Mouse (Mus musculus): ENCODE measurements around the gene Sf3a2. TPM values are rescaled to one million over a fixed set of nuclear protein-coding genes. Genes with fewer than 3 reads are reported as not detected.

Gene Sf3a2
- polyA plus RNA-seq (2016; fragmentation: Nextera tagmentation; extraction: Ambion mirVana), result 51.2 and 58.3 TPM in 2 replicates

DNA sequence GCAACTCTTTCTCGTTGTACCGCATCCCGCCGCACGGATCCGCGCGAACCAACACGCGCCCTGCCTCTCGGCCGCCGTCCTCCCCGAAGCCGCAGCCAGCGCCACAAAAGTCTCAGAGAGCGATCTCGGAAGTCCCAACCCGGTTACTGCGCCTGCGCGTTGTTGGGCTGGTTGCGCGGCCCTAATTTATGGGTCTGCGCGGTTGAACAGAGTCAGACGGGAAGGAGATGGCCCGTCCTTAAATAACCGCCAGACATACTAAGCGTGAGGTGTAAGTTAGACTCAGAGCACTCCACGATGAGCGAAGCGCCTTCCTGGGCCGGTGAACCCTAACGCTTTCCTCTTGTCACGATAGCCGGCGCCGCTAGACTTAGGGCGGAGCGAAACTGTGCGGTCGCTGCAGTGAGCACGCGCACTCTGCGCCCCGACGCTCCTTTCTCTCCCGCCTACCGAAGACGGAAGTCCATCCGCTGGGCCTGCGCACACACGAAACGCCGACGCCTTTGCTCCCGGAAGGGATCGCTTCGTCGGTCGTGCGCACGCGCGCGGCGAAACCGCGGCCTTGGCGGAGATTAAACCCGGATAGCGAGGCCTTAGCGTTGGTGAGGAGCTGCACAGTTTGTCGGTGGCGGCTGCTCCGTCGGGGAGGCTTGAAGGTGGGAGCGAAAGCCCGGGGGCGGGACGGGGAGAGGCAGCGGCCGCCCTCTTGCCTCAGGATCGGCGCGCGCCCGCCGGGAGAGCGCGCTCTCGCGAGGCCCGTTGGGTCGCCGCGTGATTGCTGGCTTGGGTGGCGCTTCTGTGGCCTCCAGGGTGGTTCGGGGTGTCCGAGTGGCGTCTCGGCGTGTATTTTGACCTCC lies at the start of gene Sf3a2, which contains the start of gene Plekhj1:
Gene Sf3a2, plus strand, starts transcription at position 49 of the 857 bp plus-strand sequence.
Gene Plekhj1, minus strand, starts transcription at position 477 of the 857 bp plus-strand sequence.
- peaks cover 66% of the 10 kb centered on the region for H3K36me3 ChIP-seq

GRCm38 (mm10) chr10:80748609-80749008 lies 49.4 kb upstream of the Sf3a2 start:
- 9% methylated on average over 6 of the region's 6 CpGs for WGBS
- H3K4me2 ChIP-seq, result no peak overlapping the region
- H3K27me3 ChIP-seq (replicated peaks), result no peaks in the 10 kb centered on the region
- H3K27ac ChIP-seq (ENCODE audit: poor library complexity, severe bottlenecking), result no peak overlapping the region
- ATAC-seq (ENCODE audit: insufficient number of reproducible peaks, low FRiP score), result no peak
- no peaks in the 10 kb centered on the region for H3K9me3 ChIP-seq (replicated peaks)
- H3K36me3 ChIP-seq, result no peaks in the 10 kb centered on the region
- H3K4me1 ChIP-seq (replicated peaks), result peaks cover 35% of the 10 kb centered on the region
- no peak overlapping the region for H3K4me3 ChIP-seq
- H3K9ac ChIP-seq, result no peak overlapping the region

More for the DNA sequence above, at the start of gene Sf3a2, which contains the start of gene Plekhj1:
- H3K27me3 ChIP-seq (replicated peaks), result no peaks in the 10 kb centered on the region
- H3K27ac ChIP-seq (ENCODE audit: poor library complexity, severe bottlenecking), result peak within 1 kb of the TSS; percentile 94
- peak within 1 kb of the TSS; percentile 93 for H3K4me2 ChIP-seq
- peak within 1 kb of the TSS; percentile 87 for H3K4me3 ChIP-seq
- WGBS, result under 1% methylated on average over 101 of the region's 104 CpGs
- peaks cover 27% of the 10 kb centered on the region for H3K4me1 ChIP-seq (replicated peaks)
- H3K9ac ChIP-seq, result peak within 1 kb of the TSS; percentile 96
- peak; percentile 90 for ATAC-seq (ENCODE audit: insufficient number of reproducible peaks, low FRiP score)
- H3K9me3 ChIP-seq (replicated peaks), result no peaks in the 10 kb centered on the region

DNA sequence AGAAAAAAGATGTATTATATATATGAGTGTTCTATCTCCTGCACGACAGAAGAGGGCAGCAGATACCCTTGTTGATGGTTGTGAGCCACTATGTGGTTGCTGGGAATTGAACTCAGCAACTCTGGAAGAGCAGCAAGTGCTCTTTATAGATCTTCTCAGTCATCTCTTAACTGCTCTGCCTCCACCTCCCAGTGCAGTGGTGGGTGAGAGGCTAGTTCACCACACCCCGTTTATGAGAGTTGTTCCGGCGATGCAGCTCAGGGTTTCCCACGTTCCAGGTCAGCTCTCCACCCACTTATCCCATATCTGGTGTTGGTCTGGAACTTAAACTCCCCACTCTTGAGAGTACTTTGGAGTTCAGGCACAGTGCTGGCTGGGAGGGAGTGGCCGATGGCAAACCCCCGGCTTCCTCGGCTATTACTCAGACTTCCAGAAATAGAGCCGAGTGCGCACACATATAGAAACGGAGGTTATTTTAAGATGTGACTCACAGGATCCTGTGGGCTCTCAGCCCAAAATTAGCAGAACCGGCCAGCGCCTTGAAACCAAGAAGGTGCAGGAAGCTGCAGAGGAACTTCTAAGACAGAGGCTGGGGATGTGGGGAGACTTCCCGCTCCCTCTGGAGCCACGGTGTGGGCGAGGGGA lies 46.7 kb upstream of the Sf3a2 start:
- peaks cover 40% of the 10 kb centered on the region for H3K4me1 ChIP-seq (replicated peaks)
- H3K27ac ChIP-seq (ENCODE audit: poor library complexity, severe bottlenecking), result peak overlapping the region; percentile 99
- WGBS, result 2% methylated on average over 16 of the region's 16 CpGs
- peak overlapping the region; percentile 71 for H3K4me2 ChIP-seq
- peak overlapping the region; percentile 72 for H3K9ac ChIP-seq
- H3K27me3 ChIP-seq (replicated peaks), result no peaks in the 10 kb centered on the region
- no peaks in the 10 kb centered on the region for H3K9me3 ChIP-seq (replicated peaks)
- no peaks in the 10 kb centered on the region for H3K36me3 ChIP-seq
- H3K4me3 ChIP-seq, result peak overlapping the region; percentile 42
- peak; percentile 62 for ATAC-seq (ENCODE audit: insufficient number of reproducible peaks, low FRiP score)

DNA sequence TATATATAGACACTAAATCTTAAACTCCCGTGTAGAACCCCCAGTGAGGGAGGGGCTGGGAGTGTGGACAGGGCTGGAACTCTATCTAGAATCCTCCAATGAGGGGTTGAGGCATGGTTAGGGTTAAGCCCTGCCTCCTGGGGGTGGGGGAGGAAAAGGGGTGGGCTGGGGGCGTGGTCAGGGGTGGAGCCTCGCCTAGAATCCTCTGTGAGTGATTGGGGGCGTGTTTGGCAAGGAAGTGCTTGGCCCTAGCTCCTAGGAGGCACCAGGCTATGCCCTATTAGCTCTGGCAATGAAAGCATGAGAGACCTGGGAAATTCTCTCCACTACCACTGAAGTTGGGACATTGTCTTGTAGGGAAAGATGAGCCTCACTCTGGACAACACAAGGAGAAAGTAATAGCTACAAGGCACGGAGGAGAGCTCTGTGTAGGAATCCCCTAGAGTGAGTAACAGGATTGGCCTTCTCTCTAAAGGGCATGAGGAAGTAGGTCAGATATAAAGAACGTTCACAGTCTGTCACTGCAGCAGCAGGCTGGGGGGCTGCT lies 45.8 kb upstream of the Sf3a2 start:
- H3K27me3 ChIP-seq (replicated peaks), result no peaks in the 10 kb centered on the region
- H3K27ac ChIP-seq (ENCODE audit: poor library complexity, severe bottlenecking), result peak overlapping the region; percentile 99
- no peaks in the 10 kb centered on the region for H3K9me3 ChIP-seq (replicated peaks)
- H3K4me2 ChIP-seq, result peak overlapping the region; percentile 71
- peak overlapping the region; percentile 42 for H3K4me3 ChIP-seq
- H3K4me1 ChIP-seq (replicated peaks), result peaks cover 49% of the 10 kb centered on the region
- ATAC-seq (ENCODE audit: insufficient number of reproducible peaks, low FRiP score), result peak; percentile 76
- no peaks in the 10 kb centered on the region for H3K36me3 ChIP-seq
- WGBS, result 3% methylated on average over 6 of the region's 6 CpGs
- peak overlapping the region; percentile 72 for H3K9ac ChIP-seq

- H3K27ac ChIP-seq (ENCODE audit: poor library complexity, severe bottlenecking), result peak within 1 kb of the TSS; percentile 83
- H3K9me3 ChIP-seq (replicated peaks), result no peaks in the 10 kb centered on the region
- H3K27me3 ChIP-seq (replicated peaks), result no peaks in the 10 kb centered on the region
- H3K4me1 ChIP-seq (replicated peaks), result peaks cover 68% of the 10 kb centered on the region
- under 1% methylated on average over 55 of the region's 57 CpGs for WGBS
- peak; percentile 90 for ATAC-seq (ENCODE audit: insufficient number of reproducible peaks, low FRiP score)
- H3K4me2 ChIP-seq, result peak within 1 kb of the TSS; percentile 93
- peak within 1 kb of the TSS; percentile 98 for H3K9ac ChIP-seq
- peak within 1 kb of the TSS; percentile 95 for H3K4me3 ChIP-seq
- H3K36me3 ChIP-seq, result no peaks in the 10 kb centered on the region
Observed at GRCm38 (mm10) chr10:80754594-80755290, 43.3 kb upstream of the Sf3a2 start, which contains the start of gene Dot1l. TSS of gene Dot1l (plus strand) at chr10:80755206.

DNA sequence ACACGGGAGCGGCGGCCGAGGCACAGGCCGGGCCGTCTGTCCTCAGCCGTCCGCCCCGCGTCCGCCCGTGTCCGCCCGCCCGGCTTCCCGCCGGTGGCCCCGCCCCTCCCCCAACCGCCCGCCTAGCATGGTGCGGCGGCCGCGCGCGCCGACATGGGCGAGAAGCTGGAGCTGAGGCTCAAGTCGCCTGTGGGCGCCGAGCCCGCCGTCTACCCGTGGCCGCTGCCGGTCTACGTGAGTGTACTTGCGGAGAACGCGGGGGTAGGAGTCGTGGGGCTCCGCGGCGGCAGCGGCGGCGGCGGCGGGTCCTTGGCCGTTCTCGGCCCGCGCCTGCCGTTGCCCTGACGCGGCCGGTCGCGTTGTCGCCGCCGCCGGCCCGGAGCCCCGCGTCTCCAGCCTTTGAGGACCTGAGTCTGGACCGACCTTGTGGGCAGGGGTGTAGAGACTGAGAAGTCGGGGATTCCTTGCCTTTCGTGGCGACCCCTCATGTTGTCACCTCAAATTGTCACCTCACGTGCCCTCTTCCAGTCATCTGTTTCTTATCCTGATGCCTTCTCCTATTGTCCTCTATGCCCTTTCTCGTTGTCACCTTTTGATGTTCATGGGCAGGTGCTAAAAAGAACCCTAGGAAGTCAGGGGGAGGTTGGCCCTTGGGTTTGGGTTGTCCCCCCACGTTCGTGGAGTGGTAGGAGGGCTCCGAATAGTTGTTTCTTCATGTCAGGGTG lies 42.5 kb upstream of the Sf3a2 start:
- Histone ChIP-seq H3K9ac (peak overlapping the region; percentile 98), H3K27ac (ENCODE audit: poor library complexity, severe bottlenecking) (peak overlapping the region; percentile 83), H3K36me3 (no peaks in the 10 kb centered on the region), H3K9me3 (replicated peaks) (no peaks in the 10 kb centered on the region), H3K27me3 (replicated peaks) (no peaks in the 10 kb centered on the region), H3K4me2 (peak overlapping the region; percentile 93), H3K4me3 (peak overlapping the region; percentile 95), H3K4me1 (replicated peaks) (peaks cover 73% of the 10 kb centered on the region)
- WGBS, result under 1% methylated on average over 73 of the region's 75 CpGs
- ATAC-seq (ENCODE audit: insufficient number of reproducible peaks, low FRiP score), result peak; percentile 31

DNA sequence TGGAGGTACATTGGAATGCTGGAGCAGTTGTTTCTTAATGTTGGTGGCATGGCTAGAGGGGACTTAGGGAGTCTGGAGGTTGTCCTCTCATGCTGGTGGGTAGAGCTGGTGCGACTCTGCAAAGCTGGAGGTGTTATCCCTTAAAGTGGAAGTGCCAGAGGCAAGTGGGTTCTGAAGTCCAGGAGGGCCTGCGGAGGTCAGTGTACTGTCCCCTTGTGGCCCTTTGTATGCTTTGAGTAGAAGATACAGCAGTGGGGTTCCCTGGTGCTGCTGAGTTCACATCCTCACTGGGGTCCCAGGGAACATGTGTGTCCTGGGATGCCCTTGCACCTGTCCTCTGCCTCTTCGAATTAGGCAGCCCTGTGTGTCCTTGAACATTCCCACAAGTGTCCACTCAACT lies 41.9 kb upstream of the Sf3a2 start:
- Histone ChIP-seq H3K4me1 (replicated peaks) (peaks cover 74% of the 10 kb centered on the region), H3K27ac (ENCODE audit: poor library complexity, severe bottlenecking) (peak overlapping the region; percentile 83)
- no peak for ATAC-seq (ENCODE audit: insufficient number of reproducible peaks, low FRiP score)

GRCm38 (mm10) chr10:80756509-80756908 lies 41.5 kb upstream of the Sf3a2 start:
- Histone ChIP-seq H3K9ac (peak overlapping the region; percentile 98), H3K4me2 (peak overlapping the region; percentile 93), H3K36me3 (no peaks in the 10 kb centered on the region), H3K27me3 (replicated peaks) (no peaks in the 10 kb centered on the region), H3K27ac (ENCODE audit: poor library complexity, severe bottlenecking) (peak overlapping the region; percentile 83; the same call in 1 of the 2 replicates), H3K4me1 (replicated peaks) (peaks cover 75% of the 10 kb centered on the region), H3K4me3 (peak overlapping the region; percentile 95), H3K9me3 (replicated peaks) (no peaks in the 10 kb centered on the region)
- 56% methylated on average over 2 of the region's 2 CpGs for WGBS
- ATAC-seq (ENCODE audit: insufficient number of reproducible peaks, low FRiP score), result no peak

More for the DNA sequence above, 41.9 kb upstream of the Sf3a2 start:
- peak overlapping the region; percentile 98 for H3K9ac ChIP-seq
- no peaks in the 10 kb centered on the region for H3K36me3 ChIP-seq
- no peaks in the 10 kb centered on the region for H3K27me3 ChIP-seq (replicated peaks)
- peak overlapping the region; percentile 93 for H3K4me2 ChIP-seq
- WGBS, result 18% methylated on average over 3 of the region's 3 CpGs
- H3K9me3 ChIP-seq (replicated peaks), result no peaks in the 10 kb centered on the region
- peak overlapping the region; percentile 95 for H3K4me3 ChIP-seq

- Histone ChIP-seq H3K9me3 (replicated peaks) (no peaks in the 10 kb centered on the region), H3K36me3 (no peaks in the 10 kb centered on the region), H3K4me1 (replicated peaks) (peaks cover 76% of the 10 kb centered on the region), H3K4me2 (peak overlapping the region; percentile 93), H3K4me3 (peak overlapping the region; percentile 95), H3K27ac (ENCODE audit: poor library complexity, severe bottlenecking) (peak overlapping the region; percentile 12; the same call in 1 of the 2 replicates), H3K9ac (peak overlapping the region; percentile 98), H3K27me3 (replicated peaks) (no peaks in the 10 kb centered on the region)
- no peak for ATAC-seq (ENCODE audit: insufficient number of reproducible peaks, low FRiP score)
- 63% methylated on average over 4 of the region's 4 CpGs for WGBS
Observed at GRCm38 (mm10) chr10:80756967-80757366, 41.0 kb upstream of the Sf3a2 start.

GRCm38 (mm10) chr10:80757717-80758116 lies 40.3 kb upstream of the Sf3a2 start:
- no peak for ATAC-seq (ENCODE audit: insufficient number of reproducible peaks, low FRiP score)
- 36% methylated on average over 5 of the region's 5 CpGs for WGBS
- Histone ChIP-seq H3K27me3 (replicated peaks) (no peaks in the 10 kb centered on the region), H3K27ac (ENCODE audit: poor library complexity, severe bottlenecking) (peak overlapping the region; percentile 58; the same call in 1 of the 2 replicates), H3K36me3 (no peaks in the 10 kb centered on the region), H3K4me1 (replicated peaks) (peaks cover 76% of the 10 kb centered on the region), H3K4me3 (peak overlapping the region; percentile 15; the same call in 1 of the 2 replicates), H3K4me2 (peak overlapping the region; percentile 93), H3K9me3 (replicated peaks) (no peaks in the 10 kb centered on the region), H3K9ac (peak overlapping the region; percentile 98)
